Mouse (Mus musculus) bone marrow macrophage, adult 2 months (primary cell): ENCODE measurements around the gene Olig3.

ENCODE experiments used
- CTCF ChIP-seq: IDR thresholded peaks from 2 replicates; pipeline ENCODE4 v1.5.1; 2012; ENCODE audit warnings: low read depth, mild to moderate bottlenecking, low read length, moderate library complexity
- POLR2A ChIP-seq: IDR thresholded peaks from 2 replicates; pipeline ENCODE4 v1.6.1; 2012; ENCODE audit warnings: mild to moderate bottlenecking, low read depth, low read length, borderline replicate concordance

- TF ChIP-seq CTCF = no peak
- TF ChIP-seq POLR2A = no peak
Measured at GRCm38 (mm10) chr10:19352006-19352877, 4.1 kb upstream of the Olig3 start.
